Mouse (Mus musculus): ENCODE results near the gene Map2k2. TPM values are rescaled to one million over a fixed set of nuclear protein-coding genes. Genes with fewer than 3 reads are reported as not detected.

Gene Map2k2
- polyA plus RNA-seq, 1 experiment from 2014 or later, result 185 TPM

GRCm38 (mm10) chr10:81138821-81139528 is 33.3 kb downstream of the Map2k2 start:
- peaks cover 52% of the 10 kb centered on the region for H3K4me1 ChIP-seq (replicated peaks; ENCODE audit: control insufficient read depth, insufficient read depth, low read length)
- no peak for DNase-seq (ENCODE audit: low spot score)
- peak overlapping the region; percentile 73 for H3K4me2 ChIP-seq (ENCODE audit: low read length)
- no peak for ATAC-seq (replicated peaks; ENCODE audit: low FRiP score, low TSS enrichment, low read depth)
- 63% methylated on average over 11 of the region's 11 CpGs for WGBS
- H3K36me3 ChIP-seq (ENCODE audit: control insufficient read depth, insufficient read depth, low read length), result peaks cover 6% of the 10 kb centered on the region
- peaks cover 20% of the 10 kb centered on the region for H3K27me3 ChIP-seq (replicated peaks; ENCODE audit: control insufficient read depth, insufficient read depth, low read length)
- H3K4me3 ChIP-seq (ENCODE audit: low read depth, low read length), result peak overlapping the region; percentile 84
- no peaks in the 10 kb centered on the region for H3K9me3 ChIP-seq (ENCODE audit: control insufficient read depth, low read length)
- H3K27ac ChIP-seq (ENCODE audit: low read depth), result peak overlapping the region; percentile 83; the same call in 1 of the 2 replicates
- peak overlapping the region; percentile 82 for H3K9ac ChIP-seq (ENCODE audit: low read length)

GRCm38 (mm10) chr10:81139529-81139846 is 33.8 kb downstream of the Map2k2 start:
- Histone ChIP-seq H3K9me3 (ENCODE audit: control insufficient read depth, low read length) (no peaks in the 10 kb centered on the region), H3K4me2 (ENCODE audit: low read length) (peak overlapping the region; percentile 73), H3K9ac (ENCODE audit: low read length) (peak overlapping the region; percentile 82; the same call in 1 of the 2 replicates), H3K27me3 (replicated peaks; ENCODE audit: control insufficient read depth, insufficient read depth, low read length) (peaks cover 15% of the 10 kb centered on the region), H3K4me3 (ENCODE audit: low read depth, low read length) (peak overlapping the region; percentile 84), H3K4me1 (replicated peaks; ENCODE audit: control insufficient read depth, insufficient read depth, low read length) (peaks cover 52% of the 10 kb centered on the region), H3K27ac (ENCODE audit: low read depth) (peak overlapping the region; percentile 10; the same call in 1 of the 2 replicates), H3K36me3 (ENCODE audit: control insufficient read depth, insufficient read depth, low read length) (peaks cover 11% of the 10 kb centered on the region)
- 65% methylated on average over 4 of the region's 4 CpGs for WGBS
- ATAC-seq (replicated peaks; ENCODE audit: low FRiP score, low TSS enrichment, low read depth) (no peak), DNase-seq (ENCODE audit: low spot score) (no peak)

- Histone ChIP-seq H3K27ac (ENCODE audit: low read depth) (peak overlapping the region; percentile 10; the same call in 1 of the 2 replicates), H3K9ac (ENCODE audit: low read length) (peak overlapping the region; percentile 82), H3K9me3 (ENCODE audit: control insufficient read depth, low read length) (no peaks in the 10 kb centered on the region), H3K4me2 (ENCODE audit: low read length) (peak overlapping the region; percentile 73), H3K4me3 (ENCODE audit: low read depth, low read length) (peak overlapping the region; percentile 84; the same call in 1 of the 2 replicates), H3K36me3 (ENCODE audit: control insufficient read depth, insufficient read depth, low read length) (peaks cover 16% of the 10 kb centered on the region), H3K27me3 (replicated peaks; ENCODE audit: control insufficient read depth, insufficient read depth, low read length) (peaks cover 10% of the 10 kb centered on the region), H3K4me1 (replicated peaks; ENCODE audit: control insufficient read depth, insufficient read depth, low read length) (peaks cover 48% of the 10 kb centered on the region)
- no peak for DNase-seq (ENCODE audit: low spot score)
- ATAC-seq (replicated peaks; ENCODE audit: low FRiP score, low TSS enrichment, low read depth), result no peak
- WGBS, result 41% methylated on average over 8 of the region's 8 CpGs
Observed at GRCm38 (mm10) chr10:81140005-81140404, 34.3 kb downstream of the Map2k2 start.

- Histone ChIP-seq H3K4me1 (replicated peaks; ENCODE audit: control insufficient read depth, insufficient read depth, low read length) (peaks cover 40% of the 10 kb centered on the region), H3K36me3 (ENCODE audit: control insufficient read depth, insufficient read depth, low read length) (peaks cover 25% of the 10 kb centered on the region), H3K9ac (ENCODE audit: low read length) (peak overlapping the region; percentile 82), H3K27ac (ENCODE audit: low read depth) (peak overlapping the region; percentile 10; the same call in 1 of the 2 replicates), H3K9me3 (ENCODE audit: control insufficient read depth, low read length) (no peaks in the 10 kb centered on the region), H3K4me3 (ENCODE audit: low read depth, low read length) (peak overlapping the region; percentile 84; the same call in 1 of the 2 replicates), H3K27me3 (replicated peaks; ENCODE audit: control insufficient read depth, insufficient read depth, low read length) (peaks cover 1% of the 10 kb centered on the region; the same call in 1 of the 2 replicates), H3K4me2 (ENCODE audit: low read length) (peak overlapping the region; percentile 73)
- ATAC-seq (replicated peaks; ENCODE audit: low FRiP score, low TSS enrichment, low read depth), result no peak
- DNase-seq (ENCODE audit: low spot score), result no peak
- 47% methylated on average over 10 of the region's 10 CpGs for WGBS
Observed at GRCm38 (mm10) chr10:81140717-81141454, 35.2 kb downstream of the Map2k2 start.

- WGBS, result 78% methylated on average over 7 of the region's 7 CpGs
- H3K4me2 ChIP-seq (ENCODE audit: low read length), result peak overlapping the region; percentile 73
- peaks cover 40% of the 10 kb centered on the region for H3K4me1 ChIP-seq (replicated peaks; ENCODE audit: control insufficient read depth, insufficient read depth, low read length)
- ATAC-seq (replicated peaks; ENCODE audit: low FRiP score, low TSS enrichment, low read depth) (no peak), DNase-seq (ENCODE audit: low spot score) (no peak)
- no peaks in the 10 kb centered on the region for H3K9me3 ChIP-seq (ENCODE audit: control insufficient read depth, low read length)
- H3K4me3 ChIP-seq (ENCODE audit: low read depth, low read length), result no peak overlapping the region
- no peaks in the 10 kb centered on the region for H3K27me3 ChIP-seq (replicated peaks; ENCODE audit: control insufficient read depth, insufficient read depth, low read length)
- H3K36me3 ChIP-seq (ENCODE audit: control insufficient read depth, insufficient read depth, low read length), result peaks cover 32% of the 10 kb centered on the region
- H3K9ac ChIP-seq (ENCODE audit: low read length), result no peak overlapping the region
- H3K27ac ChIP-seq (ENCODE audit: low read depth), result no peak overlapping the region
Observed at GRCm38 (mm10) chr10:81141455-81142210, 35.9 kb downstream of the Map2k2 start.

GRCm38 (mm10) chr10:81142551-81142981 is 36.9 kb downstream of the Map2k2 start:
- H3K36me3 ChIP-seq (ENCODE audit: control insufficient read depth, insufficient read depth, low read length), result peaks cover 41% of the 10 kb centered on the region
- no peak for ATAC-seq (replicated peaks; ENCODE audit: low FRiP score, low TSS enrichment, low read depth)
- no peak for DNase-seq (ENCODE audit: low spot score)
- 84% methylated on average over 5 of the region's 5 CpGs for WGBS
- H3K9ac ChIP-seq (ENCODE audit: low read length), result no peak overlapping the region
- H3K4me1 ChIP-seq (replicated peaks; ENCODE audit: control insufficient read depth, insufficient read depth, low read length), result peaks cover 40% of the 10 kb centered on the region
- H3K4me2 ChIP-seq (ENCODE audit: low read length), result no peak overlapping the region
- no peak overlapping the region for H3K4me3 ChIP-seq (ENCODE audit: low read depth, low read length)
- no peaks in the 10 kb centered on the region for H3K27me3 ChIP-seq (replicated peaks; ENCODE audit: control insufficient read depth, insufficient read depth, low read length)
- no peaks in the 10 kb centered on the region for H3K9me3 ChIP-seq (ENCODE audit: control insufficient read depth, low read length)
- 0 out of 2 replicates have a peak overlapping the region, but pooled peaks have one; percentile 9 for H3K27ac ChIP-seq (ENCODE audit: low read depth)

- DNase-seq (ENCODE audit: low spot score) (no peak), ATAC-seq (replicated peaks; ENCODE audit: low FRiP score, low TSS enrichment, low read depth) (no peak)
- peaks cover 47% of the 10 kb centered on the region for H3K36me3 ChIP-seq (ENCODE audit: control insufficient read depth, insufficient read depth, low read length)
- WGBS, result 91% methylated on average over 7 of the region's 7 CpGs
- H3K4me2 ChIP-seq (ENCODE audit: low read length), result no peak overlapping the region
- H3K27me3 ChIP-seq (replicated peaks; ENCODE audit: control insufficient read depth, insufficient read depth, low read length), result no peaks in the 10 kb centered on the region
- no peak overlapping the region for H3K9ac ChIP-seq (ENCODE audit: low read length)
- H3K27ac ChIP-seq (ENCODE audit: low read depth), result no peak overlapping the region
- no peaks in the 10 kb centered on the region for H3K9me3 ChIP-seq (ENCODE audit: control insufficient read depth, low read length)
- H3K4me3 ChIP-seq (ENCODE audit: low read depth, low read length), result no peak overlapping the region
- peaks cover 39% of the 10 kb centered on the region for H3K4me1 ChIP-seq (replicated peaks; ENCODE audit: control insufficient read depth, insufficient read depth, low read length)
Observed at GRCm38 (mm10) chr10:81143157-81143633, 37.5 kb downstream of the Map2k2 start.

GRCm38 (mm10) chr10:81143845-81144437 is 38.2 kb downstream of the Map2k2 start:
- H3K4me3 ChIP-seq (ENCODE audit: low read depth, low read length), result no peak overlapping the region
- WGBS, result 95% methylated on average over 52 of the region's 52 CpGs
- no peak overlapping the region for H3K9ac ChIP-seq (ENCODE audit: low read length)
- H3K9me3 ChIP-seq (ENCODE audit: control insufficient read depth, low read length), result no peaks in the 10 kb centered on the region
- H3K27ac ChIP-seq (ENCODE audit: low read depth), result no peak overlapping the region
- DNase-seq (ENCODE audit: low spot score), result no peak
- peaks cover 55% of the 10 kb centered on the region for H3K36me3 ChIP-seq (ENCODE audit: control insufficient read depth, insufficient read depth, low read length)
- peaks cover 32% of the 10 kb centered on the region for H3K4me1 ChIP-seq (replicated peaks; ENCODE audit: control insufficient read depth, insufficient read depth, low read length)
- H3K27me3 ChIP-seq (replicated peaks; ENCODE audit: control insufficient read depth, insufficient read depth, low read length), result no peaks in the 10 kb centered on the region
- no peak overlapping the region for H3K4me2 ChIP-seq (ENCODE audit: low read length)
- no peak for ATAC-seq (replicated peaks; ENCODE audit: low FRiP score, low TSS enrichment, low read depth)

Measured in intestine, embryonic 14.5 days (tissue).